Mouse (Mus musculus) thymus, postnatal 14 days (tissue): ENCODE measurements around the gene Aff3.

Experiments used
- DNase-seq: peaks from one replicate; pipeline ENCODE4 v3.0.0; 2021

Gene Aff3

DNA sequence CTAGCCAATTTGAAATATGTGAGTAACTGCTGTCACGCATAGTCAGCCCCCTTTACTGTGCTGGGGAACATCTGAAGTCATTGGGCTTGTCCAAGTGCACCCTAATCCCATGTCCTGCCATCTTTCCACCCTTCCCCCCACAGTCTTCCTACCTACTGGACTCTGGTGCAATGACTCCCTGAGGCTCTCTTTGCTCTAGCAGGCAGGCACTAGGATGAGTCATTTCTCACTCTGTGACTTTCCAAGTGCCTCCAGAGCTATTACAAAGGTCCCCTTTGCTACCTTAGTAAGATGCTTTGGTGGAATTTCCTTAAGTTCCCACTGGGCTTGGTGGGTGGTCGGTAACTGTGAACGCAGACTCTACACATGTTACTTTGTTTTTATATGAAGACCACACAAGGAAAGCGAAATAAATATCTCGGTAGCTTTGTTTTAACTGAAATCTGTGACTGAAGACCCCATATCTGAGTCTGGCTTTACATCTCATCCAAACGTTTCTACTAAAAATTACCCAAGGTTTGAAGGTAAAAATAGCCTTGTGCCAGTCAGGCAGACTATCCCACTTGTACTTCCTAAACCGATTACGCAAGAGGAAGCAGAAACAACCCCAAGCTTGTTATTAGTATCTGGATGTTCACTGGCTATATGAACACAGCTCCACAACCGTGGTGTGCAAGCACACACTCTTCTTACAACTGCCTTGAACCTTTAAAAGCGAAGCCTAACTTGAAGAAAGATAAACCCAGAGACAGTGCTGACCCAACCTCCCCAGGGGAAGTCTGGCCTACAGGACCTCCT, 405.0 kb downstream of the Aff3 start:
- no peak for DNase-seq

DNA sequence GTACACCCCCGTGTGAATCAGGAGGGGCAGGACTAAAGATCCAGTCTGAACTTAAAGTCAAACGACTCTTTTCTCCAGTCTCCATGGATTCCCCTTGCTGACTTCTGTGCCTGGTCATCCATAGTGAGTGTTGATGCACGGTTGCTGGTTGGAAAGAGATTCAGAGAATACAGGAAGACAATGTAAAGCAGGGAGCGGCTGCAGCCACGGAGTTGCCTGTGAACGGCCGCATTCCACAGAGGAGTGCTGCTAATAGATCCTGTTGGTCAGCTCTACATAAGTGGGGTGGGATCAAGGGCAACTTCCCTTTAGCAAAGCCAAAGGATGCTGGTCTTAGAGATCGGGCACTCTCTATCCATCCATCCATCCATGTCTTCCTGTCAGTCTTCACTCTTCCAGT, 410.3 kb downstream of the Aff3 start:
- no peak for DNase-seq

DNA sequence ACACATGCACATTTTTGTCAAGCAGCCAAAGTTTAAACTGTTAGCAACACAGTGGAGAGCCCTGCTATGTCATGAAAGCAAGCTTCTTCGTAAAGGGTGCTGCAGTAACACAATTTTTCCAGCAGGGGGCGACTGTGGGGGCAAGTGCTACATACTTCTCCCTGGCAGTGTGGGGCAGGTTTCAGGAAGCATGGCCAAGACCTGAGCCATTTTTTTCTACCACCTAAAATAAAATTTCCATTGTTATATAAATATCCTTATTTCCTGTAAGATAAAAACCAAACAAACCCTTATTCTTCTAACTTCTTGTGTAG, 412.0 kb downstream of the Aff3 start:
- DNase-seq, result peak; percentile 64

DNA sequence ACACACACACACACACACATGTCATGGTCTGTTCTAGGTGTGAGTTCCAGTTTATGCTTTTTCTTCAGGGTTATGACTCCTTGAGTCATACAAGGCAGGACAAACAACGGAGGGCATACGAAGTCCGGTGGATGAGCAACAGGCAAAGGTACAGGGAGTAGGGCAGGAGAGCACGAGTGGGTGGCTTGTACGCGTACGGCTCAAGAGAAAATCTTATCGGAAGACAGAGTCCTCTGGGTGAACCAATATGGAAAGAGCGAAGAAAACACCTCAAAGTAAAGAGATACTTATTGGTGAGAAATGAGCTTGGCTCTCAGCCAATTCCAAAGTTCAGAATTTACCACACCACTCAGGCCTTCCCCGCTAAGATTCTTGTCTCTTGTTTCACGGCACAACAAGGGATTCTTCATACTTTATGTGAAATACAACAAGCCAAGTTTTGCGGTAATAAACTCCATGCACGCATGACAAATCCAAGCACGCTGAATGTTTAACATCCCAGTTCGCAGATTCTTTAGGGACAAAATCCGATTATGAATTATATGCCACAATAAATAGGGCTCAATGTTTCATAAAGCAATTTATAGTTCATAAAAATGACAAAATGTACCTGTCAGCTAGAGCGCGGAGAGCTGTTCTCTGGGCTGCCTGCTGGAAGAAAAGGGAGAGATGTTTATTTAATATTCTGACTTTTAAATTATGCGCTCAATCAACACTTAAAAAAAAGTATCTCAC, 412.6 kb downstream of the Aff3 start:
- no peak for DNase-seq

DNA sequence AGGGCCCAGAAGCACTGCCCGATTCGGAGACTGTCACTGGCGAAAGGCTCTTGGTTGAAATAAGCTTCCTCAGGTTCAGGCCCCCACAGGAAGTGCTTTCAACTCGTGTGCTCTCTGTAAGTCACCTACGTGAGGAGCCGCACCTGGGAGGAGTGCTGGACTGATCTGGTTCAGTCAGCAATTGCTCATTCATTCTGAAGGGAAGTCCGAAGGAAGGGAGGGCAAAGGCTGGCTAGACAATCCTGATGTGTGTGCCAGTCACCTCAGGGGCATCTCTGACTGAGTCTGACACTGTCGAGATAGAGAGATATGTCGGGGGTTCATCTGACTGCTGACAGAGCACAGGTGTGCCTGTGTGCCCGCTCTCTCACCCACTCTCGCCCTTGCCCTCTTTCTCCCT, 413.3 kb downstream of the Aff3 start:
- DNase-seq, result no peak

DNA sequence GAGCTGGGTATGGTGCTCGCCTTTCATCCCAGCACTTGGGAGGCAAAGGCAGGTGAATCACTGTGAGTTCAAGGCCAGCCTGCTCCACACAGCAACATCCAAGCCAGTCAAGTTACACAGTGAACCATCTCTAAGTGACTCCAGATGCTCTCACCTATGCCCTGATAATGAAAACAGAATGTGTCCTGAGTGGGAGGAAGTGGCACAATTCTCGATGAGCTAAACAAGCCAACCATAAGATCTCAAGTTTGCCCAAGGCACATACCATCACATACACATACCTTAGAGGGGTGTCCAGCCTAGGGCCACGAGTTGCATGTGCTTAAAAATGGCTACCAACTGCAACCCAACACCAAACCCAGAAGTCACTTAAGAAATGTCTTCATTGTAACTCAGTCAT, 414.5 kb downstream of the Aff3 start:
- no peak for DNase-seq

DNA sequence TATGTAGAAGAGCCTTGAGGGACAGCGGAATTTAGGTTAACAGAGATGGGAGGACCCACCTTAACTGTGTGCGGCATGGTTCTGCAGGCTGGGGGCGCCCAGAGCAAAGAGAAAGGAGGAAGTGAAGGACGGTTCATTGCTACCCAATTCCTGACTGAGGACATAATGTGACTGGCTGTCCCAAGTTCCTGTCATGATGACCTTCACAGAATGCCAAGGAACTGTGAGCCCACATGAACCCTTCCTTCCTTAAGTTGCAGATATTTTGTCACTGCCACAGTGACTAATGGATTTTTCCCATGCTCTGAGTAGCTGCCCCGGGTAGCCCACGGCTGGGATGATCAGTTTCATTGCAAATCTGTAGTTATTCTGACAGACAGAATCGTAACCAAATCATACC, 415.2 kb downstream of the Aff3 start:
- no peak for DNase-seq

DNA sequence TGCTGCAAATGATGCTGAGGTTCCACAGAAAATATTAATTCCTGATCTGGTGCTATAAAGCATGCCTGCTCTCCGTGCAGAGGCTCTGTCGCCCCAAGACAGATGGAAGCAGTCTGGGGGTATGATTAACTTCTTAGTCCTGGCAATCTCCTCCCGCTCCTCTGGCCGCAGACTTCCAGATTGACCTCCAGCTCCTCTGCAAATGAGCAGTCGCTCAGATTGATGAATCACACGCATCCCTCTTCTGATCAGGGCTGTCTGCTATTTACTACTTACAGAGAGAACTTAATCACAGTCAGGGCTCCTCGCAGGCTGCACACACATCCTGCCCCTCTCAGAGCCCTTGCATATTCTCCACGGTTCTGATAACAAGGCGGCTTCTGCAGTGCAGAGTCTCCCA, 416.7 kb downstream of the Aff3 start:
- DNase-seq, result no peak

DNA sequence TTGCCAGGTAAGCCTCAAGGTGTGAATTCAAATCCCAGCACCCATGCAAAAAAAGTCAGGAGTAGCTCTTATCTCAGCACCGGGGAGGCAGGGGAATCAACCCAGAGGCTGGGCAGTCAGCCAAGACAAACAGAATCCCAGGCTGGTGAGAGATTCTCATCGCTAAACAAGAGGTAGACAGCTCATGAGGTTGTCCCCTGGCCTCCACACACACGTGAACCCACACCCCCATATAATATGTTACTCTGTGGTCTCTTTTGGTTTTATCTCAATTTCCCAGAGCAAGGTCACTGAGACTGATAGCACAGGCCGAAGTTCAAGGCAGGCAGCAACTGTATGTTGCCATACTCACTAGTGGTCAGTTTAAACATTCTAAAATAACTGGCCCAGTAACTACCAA, 422.2 kb downstream of the Aff3 start:
- no peak for DNase-seq

DNA sequence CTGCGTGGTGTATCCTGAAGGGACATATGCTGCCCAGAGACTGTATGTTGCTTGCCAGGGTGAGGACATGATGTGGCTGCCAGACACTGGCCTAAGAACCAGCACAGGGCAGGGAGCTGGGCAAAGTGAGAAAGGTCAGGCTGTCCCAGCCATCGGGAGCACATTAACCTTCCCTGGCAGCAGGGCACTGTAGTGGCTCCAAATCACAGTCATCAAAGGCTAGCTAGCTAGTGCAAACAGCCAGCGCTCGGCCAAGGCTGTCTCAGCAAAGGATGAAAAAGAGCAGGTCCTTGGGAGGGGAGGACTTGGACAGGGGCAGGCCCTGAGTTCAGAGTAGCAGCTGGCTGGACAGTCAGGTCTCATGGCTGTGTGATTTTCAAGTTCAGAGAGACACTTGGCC, 423.0 kb downstream of the Aff3 start:
- DNase-seq, result no peak

DNA sequence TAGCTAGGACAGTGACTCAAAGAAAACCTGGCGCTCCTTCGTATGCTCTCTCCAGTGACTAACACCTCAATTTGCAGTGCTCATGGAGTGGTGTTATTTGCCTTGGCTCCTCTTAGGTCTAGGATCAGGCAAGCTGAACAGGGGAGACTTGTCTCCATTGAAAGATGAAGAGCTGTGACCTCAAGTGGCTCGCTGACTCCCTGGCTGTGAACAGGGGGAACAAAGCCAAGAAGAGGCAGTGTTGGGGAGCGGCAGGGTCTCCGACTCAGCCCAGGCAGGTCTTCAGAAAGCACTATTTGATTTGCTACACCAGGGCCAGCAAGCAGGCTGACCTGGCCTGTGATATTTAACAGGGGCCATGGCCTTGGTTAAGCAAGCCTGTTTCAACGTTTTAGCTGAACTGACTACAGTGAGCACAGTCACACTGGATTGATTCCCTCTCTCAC, 423.5 kb downstream of the Aff3 start:
- no peak for DNase-seq

DNA sequence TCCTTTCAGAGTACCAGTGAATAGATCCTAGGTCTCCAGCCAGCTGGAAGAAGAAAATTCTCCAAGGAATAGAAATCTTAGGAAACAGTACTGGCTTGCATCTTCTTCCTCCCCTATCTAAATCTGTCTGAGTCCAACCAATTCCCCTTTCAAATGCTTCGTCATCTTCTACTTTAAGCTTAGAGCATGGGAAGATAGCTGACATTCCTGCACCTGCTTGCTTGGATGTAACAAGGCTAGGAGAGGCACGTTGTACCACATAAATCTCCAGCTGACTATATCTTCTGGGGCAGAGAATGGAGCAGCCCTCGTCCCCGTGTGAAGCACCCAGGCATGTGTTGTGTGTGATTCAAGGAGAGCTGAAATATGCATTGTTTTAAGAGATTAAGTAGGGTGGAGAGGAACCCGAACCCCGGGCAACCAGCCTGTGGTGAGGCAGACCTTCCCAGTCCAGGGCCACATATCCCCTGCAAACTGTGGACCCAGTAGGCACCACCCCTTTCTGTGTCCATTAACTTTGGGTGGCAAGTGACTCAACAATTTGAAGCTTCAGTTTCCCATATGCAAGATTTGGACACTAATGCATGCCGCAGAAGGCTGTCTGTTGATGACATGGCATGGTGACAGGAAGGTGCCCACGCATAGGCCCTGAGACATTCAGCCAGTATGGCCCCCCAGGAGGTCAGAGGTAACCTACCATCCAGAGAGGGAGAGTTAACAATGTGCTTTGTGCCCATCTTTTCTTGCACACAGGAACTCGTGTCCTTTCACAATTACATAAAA, 424.1 kb downstream of the Aff3 start:
- DNase-seq, result no peak

DNA sequence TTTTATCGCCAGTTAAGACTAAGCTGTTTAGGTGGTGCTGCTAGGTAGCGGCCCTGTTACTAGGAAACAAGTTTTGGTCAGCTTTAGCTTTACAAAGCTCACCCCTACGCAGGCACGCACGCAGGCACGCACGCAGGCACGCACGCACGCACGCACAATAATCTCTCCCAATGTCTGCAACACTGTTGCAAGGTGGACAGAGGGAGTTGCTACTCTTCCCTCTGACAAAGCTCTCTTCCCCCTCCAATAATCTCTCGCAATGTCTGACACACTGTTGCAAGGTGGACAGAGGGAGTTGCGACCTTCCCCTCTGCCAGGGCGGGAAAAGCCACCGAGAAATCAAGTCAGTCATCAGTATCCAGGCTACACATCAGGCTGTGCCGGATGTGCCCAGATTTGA, 425.2 kb downstream of the Aff3 start:
- DNase-seq, result no peak

DNA sequence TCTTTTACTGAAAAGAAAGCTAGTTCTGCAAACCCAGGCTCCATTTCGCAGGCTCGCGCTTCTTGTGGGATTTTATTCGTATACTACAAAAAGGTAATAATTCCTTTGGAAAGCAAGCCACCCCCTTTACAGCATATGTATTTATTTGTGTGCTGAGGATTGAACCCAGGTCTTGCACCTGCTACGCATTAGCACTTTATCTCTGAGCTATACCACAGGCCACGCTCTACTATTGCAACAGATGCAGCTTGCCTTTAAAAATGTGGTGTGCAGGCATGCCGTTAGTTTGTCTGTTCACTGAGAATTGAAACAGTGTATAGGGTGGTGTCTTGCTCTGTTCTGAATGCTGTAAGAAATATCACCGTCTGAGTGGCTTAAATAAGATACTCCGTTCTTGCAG, 426.9 kb downstream of the Aff3 start:
- DNase-seq, result no peak

DNA sequence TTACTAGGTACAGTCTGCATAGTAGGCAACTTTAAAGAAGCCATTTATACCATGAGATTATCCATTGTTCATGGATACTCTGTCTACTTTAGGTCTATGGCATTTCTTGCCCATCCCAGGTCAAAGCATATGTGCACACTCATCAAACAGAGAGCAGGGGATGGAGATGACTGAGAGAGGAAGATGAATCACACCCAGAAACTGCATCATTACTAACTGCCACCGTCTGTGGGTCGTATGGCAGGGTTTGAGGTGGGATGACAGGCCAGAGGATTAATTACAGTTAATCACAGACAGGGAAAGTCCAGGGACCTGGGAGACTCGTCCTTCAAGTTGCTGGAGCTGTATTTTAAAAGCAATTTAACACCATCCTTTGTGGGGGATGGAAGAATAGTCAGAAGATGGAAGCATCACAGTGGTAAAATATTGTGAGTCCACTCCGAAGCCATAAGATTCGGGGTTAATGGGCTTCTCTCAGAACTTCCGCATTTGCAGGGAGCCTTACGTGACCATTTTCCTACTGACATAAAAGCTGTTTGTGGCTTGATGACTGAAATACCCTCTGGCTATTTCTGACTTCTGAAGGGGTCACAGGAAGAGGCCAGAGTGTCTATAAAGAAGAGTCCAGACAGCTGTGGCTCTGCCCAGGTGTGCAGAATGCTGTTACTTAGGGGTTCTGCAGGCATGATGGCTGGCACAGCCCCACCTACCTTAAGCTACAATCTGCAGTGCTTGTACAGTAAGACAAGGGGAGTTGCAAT, 427.5 kb downstream of the Aff3 start:
- no peak for DNase-seq

DNA sequence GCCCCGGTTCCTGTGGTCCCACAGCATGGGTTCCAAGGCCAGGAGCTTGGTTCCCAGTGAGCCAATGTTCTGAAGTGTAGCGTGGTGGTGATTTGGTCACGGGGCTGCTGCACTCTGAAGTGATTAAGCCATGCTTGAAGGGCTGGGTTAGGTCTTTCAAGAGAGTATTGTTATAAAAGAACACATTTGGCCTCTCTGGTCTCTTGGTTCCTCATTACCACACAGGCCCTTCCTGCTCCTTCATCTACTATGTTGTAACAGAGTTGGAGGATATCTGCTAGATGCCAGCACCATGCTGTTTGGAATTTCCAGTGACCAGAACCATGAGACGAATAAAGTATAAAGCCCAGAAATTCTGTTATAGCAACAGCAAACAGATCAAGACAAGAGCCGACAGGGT, 431.6 kb downstream of the Aff3 start:
- DNase-seq, result no peak

DNA sequence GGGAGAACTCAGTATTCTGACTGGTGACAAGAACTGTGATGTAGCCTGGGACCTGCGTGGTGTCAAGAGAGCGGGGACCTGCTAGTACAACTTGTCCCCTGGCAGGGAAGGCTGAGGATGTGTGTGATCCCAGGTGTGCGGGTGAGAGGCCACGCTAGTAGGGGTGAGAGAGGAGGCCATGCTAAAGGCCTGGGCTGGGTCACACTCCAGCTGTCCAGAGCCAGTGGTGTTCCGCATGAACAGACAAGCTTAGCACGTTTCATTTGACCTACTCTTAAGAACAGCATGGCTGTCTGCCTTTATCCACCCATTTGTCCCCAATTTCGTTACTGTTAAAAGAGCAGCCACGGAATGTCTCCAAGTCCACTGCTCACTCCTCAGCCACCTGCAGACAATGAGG, 434.7 kb downstream of the Aff3 start:
- DNase-seq, result no peak

DNA sequence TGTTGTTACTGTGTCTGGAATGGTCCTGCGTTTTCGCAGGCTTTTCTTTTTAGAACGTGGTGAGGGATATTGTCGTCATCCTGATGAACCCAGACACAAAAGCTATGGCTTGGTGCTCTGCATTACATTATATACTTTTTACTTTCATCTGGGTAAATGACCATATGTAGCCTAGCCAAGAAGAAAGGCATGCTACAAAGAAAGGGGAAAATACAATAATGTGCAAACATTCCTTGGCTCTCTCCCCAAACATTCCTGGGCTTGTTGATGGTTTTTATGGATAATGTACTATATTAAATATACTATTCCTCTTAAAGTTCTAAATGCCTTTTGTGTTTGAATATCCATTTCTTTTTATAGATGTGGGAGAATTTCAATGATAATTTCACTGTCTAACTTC, 435.9 kb downstream of the Aff3 start:
- DNase-seq, result no peak

DNA sequence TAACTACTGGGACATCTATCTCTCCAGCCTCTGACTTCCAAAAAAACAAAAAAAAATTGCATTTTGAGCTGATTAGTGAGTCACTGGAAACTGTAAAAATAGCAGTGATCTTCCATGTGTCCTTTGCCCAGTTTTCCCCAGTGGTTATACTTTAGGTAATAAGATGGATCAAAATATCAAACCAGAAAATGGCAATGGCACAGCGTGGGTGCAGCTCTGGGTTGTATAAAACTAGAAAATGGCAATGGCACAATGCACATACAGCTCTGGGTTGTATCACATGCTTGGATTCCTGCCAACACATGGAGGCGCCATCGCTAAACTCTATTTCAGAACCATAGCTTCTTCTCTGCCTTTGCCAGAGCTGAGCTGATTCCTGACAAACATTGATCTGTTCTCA, 439.6 kb downstream of the Aff3 start:
- no peak for DNase-seq

DNA sequence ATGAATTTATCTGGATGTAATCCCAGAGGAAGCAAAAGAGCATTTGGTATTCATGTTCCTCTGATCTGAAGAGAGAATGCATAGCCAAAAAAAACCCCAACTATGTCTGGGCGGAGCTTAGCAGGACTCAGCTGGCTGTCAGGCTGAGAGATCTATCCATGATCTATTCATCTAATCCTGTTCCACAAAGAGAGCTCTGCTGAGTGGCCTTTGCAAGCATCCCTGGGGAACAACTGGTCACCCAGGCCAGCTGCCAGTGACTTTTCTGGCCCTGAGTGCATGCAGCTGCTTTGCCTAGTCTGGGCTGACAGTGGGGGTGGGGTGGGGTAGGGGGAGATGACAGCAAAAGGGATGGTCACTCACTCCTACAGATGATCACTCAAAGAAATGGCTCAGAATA, 442.6 kb downstream of the Aff3 start:
- DNase-seq, result no peak

DNA sequence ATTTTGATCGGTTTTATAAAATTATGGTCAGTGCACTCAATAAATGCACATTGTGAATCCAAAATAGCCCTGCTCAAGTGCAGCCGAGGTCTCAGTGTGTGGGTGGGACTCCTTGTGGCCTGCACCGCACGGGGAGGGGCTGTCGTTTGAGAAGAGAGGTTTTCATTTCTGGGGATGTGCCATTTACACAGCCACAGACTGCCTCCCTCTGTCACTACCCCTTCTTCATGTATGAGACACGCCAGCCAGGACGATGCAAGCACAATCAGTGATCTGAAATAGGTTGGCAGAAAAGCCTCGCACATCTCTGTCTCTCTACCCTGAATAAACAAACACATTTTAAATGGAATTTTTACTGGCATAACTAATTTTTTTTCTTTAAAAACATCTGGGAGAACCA, 443.3 kb downstream of the Aff3 start:
- no peak for DNase-seq

DNA sequence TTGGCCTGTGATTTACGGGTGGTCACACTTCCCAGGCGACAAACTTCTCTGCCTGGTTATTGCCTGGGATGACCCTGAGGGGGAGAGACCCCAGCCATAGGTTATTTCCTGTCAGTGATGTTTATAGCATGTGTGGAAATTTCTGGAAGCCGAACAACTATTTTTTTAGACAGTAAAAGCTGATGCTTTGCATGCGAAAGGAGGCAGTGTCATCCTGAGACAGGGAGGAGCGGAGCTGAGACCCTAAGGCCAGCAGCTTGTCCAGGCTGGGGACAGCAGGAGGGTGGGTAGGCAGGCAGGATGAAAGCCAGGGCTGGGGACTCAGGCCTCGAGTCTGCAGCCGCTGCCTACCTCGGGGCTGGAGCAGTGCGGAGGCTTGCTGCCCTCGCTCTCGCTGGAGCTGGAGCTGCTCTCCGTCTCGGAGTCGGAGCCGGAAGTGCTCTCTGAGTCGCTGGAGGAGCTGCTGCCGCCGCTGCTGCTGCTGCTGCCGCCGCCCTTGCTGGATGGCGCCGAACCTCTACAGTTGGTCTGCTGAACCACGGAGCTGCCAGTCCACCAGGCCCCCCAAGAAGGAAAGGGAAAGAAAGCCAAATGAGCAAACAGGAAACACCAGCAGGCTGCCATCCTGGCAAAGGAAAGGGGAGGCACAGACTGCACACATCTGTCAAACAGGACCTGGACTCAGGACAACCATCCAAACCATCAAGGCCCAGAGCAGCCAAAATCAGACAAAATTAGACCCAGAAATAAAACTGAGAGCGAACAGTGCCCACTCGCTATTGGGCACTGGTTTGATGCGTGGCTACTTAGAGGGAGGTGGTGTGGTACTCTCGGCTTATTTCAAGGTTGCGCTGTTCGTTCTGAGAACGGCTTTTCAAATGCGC, 446.6 kb downstream of the Aff3 start:
- DNase-seq, result no peak
